Mouse (Mus musculus): ENCODE data around the gene Sumo3. TPM values are rescaled to one million over a fixed set of nuclear protein-coding genes. Genes with fewer than 3 reads are reported as not detected.

Sumo3 gene
- polyA plus RNA-seq (2016; fragmentation: Nextera tagmentation; extraction: Ambion mirVana) = 345 and 359 TPM in 2 replicates

GRCm38 (mm10) chr10:77605908-77606826 is at the start of gene Sumo3, which contains the start of gene Gm49325:
Gene Sumo3 (plus strand): TSS chr10:77606097.
Gene Gm49325 (plus strand): TSS chr10:77606197.
- 2% methylated on average over 103 of the region's 119 CpGs for whole genome bisulfite sequencing
- H3K27ac ChIP-seq = peak within 1 kb of the TSS; percentile 94

DNA sequence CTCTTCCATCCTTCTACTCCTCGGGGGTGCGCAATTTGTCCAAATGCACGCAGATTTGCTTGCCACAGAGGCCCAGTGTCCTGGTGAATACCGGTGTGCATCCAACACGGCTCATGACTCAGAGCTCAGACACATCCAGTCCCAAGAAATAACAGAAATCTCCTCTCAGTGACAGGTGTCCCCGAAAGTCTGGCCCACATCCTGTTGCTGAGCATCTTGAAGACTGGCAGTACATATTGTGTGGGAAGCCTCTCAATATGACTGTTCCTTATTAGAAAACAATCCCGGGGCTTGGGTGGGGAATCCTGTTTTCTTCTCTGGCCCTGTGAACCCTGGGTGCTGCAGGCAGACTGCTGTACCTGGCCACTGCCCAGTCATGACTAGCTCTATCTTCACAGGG is 49.3 kb upstream of the Sumo3 start:
- Histone ChIP-seq H3K27me3 (no peaks in the 10 kb centered on the region), H3K9ac (replicated peaks) (no peak overlapping the region), H3K4me1 (replicated peaks) (no peaks in the 10 kb centered on the region), H3K9me3 (no peaks in the 10 kb centered on the region), H3K36me3 (no peaks in the 10 kb centered on the region), H3K4me2 (no peak overlapping the region), H3K27ac (no peak overlapping the region), H3K4me3 (replicated peaks) (no peak overlapping the region)
- WGBS = 88% methylated on average over 7 of the region's 7 CpGs
- ATAC-seq (ENCODE audit: insufficient number of reproducible peaks, insufficient read depth, low FRiP score, low TSS enrichment, low read depth) = no peak

More at GRCm38 (mm10) chr10:77605908-77606826, at the start of gene Sumo3, which contains the start of gene Gm49325:
- Histone ChIP-seq H3K9me3 (0 out of 2 replicates have a peak, but pooled peaks cover 7% of the 10 kb centered on the region), H3K27me3 (no peaks in the 10 kb centered on the region), H3K9ac (replicated peaks) (peak within 1 kb of the TSS; percentile 82), H3K36me3 (peaks cover 33% of the 10 kb centered on the region), H3K4me2 (peak within 1 kb of the TSS; percentile 85), H3K4me1 (replicated peaks) (peaks cover 12% of the 10 kb centered on the region), H3K4me3 (replicated peaks) (peak within 1 kb of the TSS; percentile 60)
- peak; percentile 67 for ATAC-seq (ENCODE audit: insufficient number of reproducible peaks, insufficient read depth, low FRiP score, low TSS enrichment, low read depth)

- Histone ChIP-seq H3K4me3 (replicated peaks) (no peak overlapping the region), H3K4me1 (replicated peaks) (no peaks in the 10 kb centered on the region), H3K4me2 (no peak overlapping the region), H3K27ac (no peak overlapping the region), H3K36me3 (no peaks in the 10 kb centered on the region), H3K9ac (replicated peaks) (no peak overlapping the region), H3K9me3 (no peaks in the 10 kb centered on the region), H3K27me3 (no peaks in the 10 kb centered on the region)
- WGBS = 82% methylated on average over 4 of the region's 4 CpGs
- no peak for ATAC-seq (ENCODE audit: insufficient number of reproducible peaks, insufficient read depth, low FRiP score, low TSS enrichment, low read depth)
Measured at GRCm38 (mm10) chr10:77557641-77558040, 48.3 kb upstream of the Sumo3 start.

DNA sequence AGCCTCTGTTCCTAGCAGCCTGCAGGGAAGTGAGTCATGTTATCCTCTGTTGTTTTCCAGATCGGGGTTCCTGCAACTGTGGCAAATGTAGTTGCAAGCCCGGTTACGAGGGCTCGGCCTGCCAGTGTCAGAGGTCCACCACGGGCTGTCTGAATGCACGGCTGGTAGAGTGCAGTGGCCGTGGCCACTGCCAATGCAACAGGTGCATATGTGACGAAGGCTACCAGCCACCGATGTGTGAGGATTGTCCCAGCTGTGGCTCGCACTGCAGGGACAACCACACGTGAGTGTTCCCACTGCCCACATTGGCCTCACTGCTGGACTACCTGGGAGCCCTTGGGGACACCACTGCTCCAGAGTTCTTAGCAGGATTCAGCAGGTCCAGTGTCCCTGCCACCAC is 45.8 kb upstream of the Sumo3 start:
- H3K36me3 ChIP-seq = no peaks in the 10 kb centered on the region
- no peaks in the 10 kb centered on the region for H3K4me1 ChIP-seq (replicated peaks)
- no peak for ATAC-seq (ENCODE audit: insufficient number of reproducible peaks, insufficient read depth, low FRiP score, low TSS enrichment, low read depth)
- H3K27me3 ChIP-seq = no peaks in the 10 kb centered on the region
- WGBS = 86% methylated on average over 11 of the region's 11 CpGs
- no peaks in the 10 kb centered on the region for H3K9me3 ChIP-seq
- no peak overlapping the region for H3K9ac ChIP-seq (replicated peaks)
- H3K4me2 ChIP-seq = no peak overlapping the region
- no peak overlapping the region for H3K4me3 ChIP-seq (replicated peaks)
- H3K27ac ChIP-seq = no peak overlapping the region

GRCm38 (mm10) chr10:77560830-77561229 is 45.1 kb upstream of the Sumo3 start:
- no peak overlapping the region for H3K27ac ChIP-seq
- no peaks in the 10 kb centered on the region for H3K4me1 ChIP-seq (replicated peaks)
- H3K4me3 ChIP-seq (replicated peaks) = no peak overlapping the region
- no peak overlapping the region for H3K4me2 ChIP-seq
- WGBS = 83% methylated on average over 9 of the region's 9 CpGs
- no peaks in the 10 kb centered on the region for H3K27me3 ChIP-seq
- ATAC-seq (ENCODE audit: insufficient number of reproducible peaks, insufficient read depth, low FRiP score, low TSS enrichment, low read depth) = no peak
- H3K9ac ChIP-seq (replicated peaks) = no peak overlapping the region
- H3K9me3 ChIP-seq = no peaks in the 10 kb centered on the region
- H3K36me3 ChIP-seq = no peaks in the 10 kb centered on the region

GRCm38 (mm10) chr10:77561508-77561907 is 44.4 kb upstream of the Sumo3 start:
- Histone ChIP-seq H3K9me3 (no peaks in the 10 kb centered on the region), H3K4me3 (replicated peaks) (no peak overlapping the region), H3K4me2 (no peak overlapping the region), H3K9ac (replicated peaks) (no peak overlapping the region), H3K27ac (no peak overlapping the region), H3K27me3 (no peaks in the 10 kb centered on the region), H3K4me1 (replicated peaks) (no peaks in the 10 kb centered on the region), H3K36me3 (no peaks in the 10 kb centered on the region)
- ATAC-seq (ENCODE audit: insufficient number of reproducible peaks, insufficient read depth, low FRiP score, low TSS enrichment, low read depth) = no peak
- WGBS = 86% methylated on average over 2 of the region's 2 CpGs

GRCm38 (mm10) chr10:77565005-77565404 is 40.9 kb upstream of the Sumo3 start:
- no peak for ATAC-seq (ENCODE audit: insufficient number of reproducible peaks, insufficient read depth, low FRiP score, low TSS enrichment, low read depth)
- 81% methylated on average over 8 of the region's 8 CpGs for WGBS
- H3K27ac ChIP-seq = no peak overlapping the region

DNA sequence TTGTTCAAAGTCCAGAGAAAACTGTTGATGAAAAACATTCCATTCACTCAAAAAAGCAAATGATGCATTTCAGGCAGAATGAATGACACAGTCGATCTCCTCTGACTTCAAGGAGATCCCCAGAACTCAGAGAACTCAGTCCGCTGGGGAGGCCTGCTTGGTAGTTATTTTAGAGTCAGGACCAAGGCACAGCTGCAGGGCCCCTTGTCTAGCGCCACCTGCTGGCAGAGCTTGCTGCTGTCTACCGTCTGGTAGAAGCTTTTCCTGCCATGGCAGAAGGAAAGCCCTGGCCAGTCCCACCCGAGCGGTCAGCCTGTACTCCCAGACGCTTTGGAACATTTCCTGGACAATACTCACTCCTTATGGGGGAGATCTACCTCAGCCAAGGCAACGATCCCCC is 39.2 kb upstream of the Sumo3 start:
- Histone ChIP-seq H3K27me3 (no peaks in the 10 kb centered on the region), H3K36me3 (no peaks in the 10 kb centered on the region), H3K27ac (no peak overlapping the region), H3K9me3 (no peaks in the 10 kb centered on the region), H3K9ac (replicated peaks) (no peak overlapping the region), H3K4me3 (replicated peaks) (no peak overlapping the region), H3K4me2 (no peak overlapping the region), H3K4me1 (replicated peaks) (peaks cover 11% of the 10 kb centered on the region; the same call in 1 of the 2 replicates)
- 31% methylated on average over 8 of the region's 8 CpGs for WGBS
- ATAC-seq (ENCODE audit: insufficient number of reproducible peaks, insufficient read depth, low FRiP score, low TSS enrichment, low read depth) = no peak

More at GRCm38 (mm10) chr10:77565005-77565404, 40.9 kb upstream of the Sumo3 start:
- Histone ChIP-seq H3K9me3 (no peaks in the 10 kb centered on the region), H3K4me2 (no peak overlapping the region), H3K4me1 (replicated peaks) (peaks cover 11% of the 10 kb centered on the region; the same call in 1 of the 2 replicates), H3K9ac (replicated peaks) (no peak overlapping the region), H3K36me3 (no peaks in the 10 kb centered on the region), H3K4me3 (replicated peaks) (no peak overlapping the region), H3K27me3 (no peaks in the 10 kb centered on the region)

DNA sequence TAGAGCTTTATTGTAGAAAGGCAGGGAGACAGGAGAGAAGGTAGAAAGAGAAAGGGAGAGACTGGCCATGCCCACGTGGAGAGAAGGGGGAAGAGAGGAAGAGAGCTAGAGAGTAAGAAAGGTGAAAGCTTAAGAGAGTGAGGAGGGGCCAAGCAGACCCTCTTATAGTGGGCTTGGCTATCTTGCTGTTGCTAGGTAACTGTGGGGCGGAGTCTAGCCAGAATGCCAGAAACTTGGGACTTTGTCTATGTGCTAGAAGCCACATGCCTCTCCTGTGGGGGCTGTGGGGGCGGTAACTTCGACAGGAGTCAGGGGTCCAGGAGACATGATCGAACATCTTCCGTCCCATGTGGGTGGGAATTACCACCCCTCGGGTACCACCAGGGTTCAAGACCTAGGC is 36.4 kb upstream of the Sumo3 start:
- no peaks in the 10 kb centered on the region for H3K36me3 ChIP-seq
- H3K4me2 ChIP-seq = no peak overlapping the region; the same call in 1 of the 2 replicates
- WGBS = 30% methylated on average over 7 of the region's 7 CpGs
- H3K27me3 ChIP-seq = 0 out of 2 replicates have a peak, but pooled peaks cover 4% of the 10 kb centered on the region
- H3K4me3 ChIP-seq (replicated peaks) = no peak overlapping the region
- H3K4me1 ChIP-seq (replicated peaks) = peaks cover 14% of the 10 kb centered on the region; the same call in 1 of the 2 replicates
- no peak overlapping the region for H3K9ac ChIP-seq (replicated peaks)
- H3K27ac ChIP-seq = no peak overlapping the region
- no peaks in the 10 kb centered on the region for H3K9me3 ChIP-seq
- no peak for ATAC-seq (ENCODE audit: insufficient number of reproducible peaks, insufficient read depth, low FRiP score, low TSS enrichment, low read depth)

- Histone ChIP-seq H3K36me3 (no peaks in the 10 kb centered on the region), H3K27me3 (0 out of 2 replicates have a peak, but pooled peaks cover 4% of the 10 kb centered on the region), H3K4me2 (no peak overlapping the region), H3K9ac (replicated peaks) (no peak overlapping the region), H3K4me1 (replicated peaks) (peaks cover 14% of the 10 kb centered on the region; the same call in 1 of the 2 replicates), H3K9me3 (no peaks in the 10 kb centered on the region), H3K27ac (no peak overlapping the region), H3K4me3 (replicated peaks) (no peak overlapping the region)
- 49% methylated on average over 6 of the region's 6 CpGs for WGBS
- no peak for ATAC-seq (ENCODE audit: insufficient number of reproducible peaks, insufficient read depth, low FRiP score, low TSS enrichment, low read depth)
Measured at GRCm38 (mm10) chr10:77569973-77570658, 35.8 kb upstream of the Sumo3 start.

DNA sequence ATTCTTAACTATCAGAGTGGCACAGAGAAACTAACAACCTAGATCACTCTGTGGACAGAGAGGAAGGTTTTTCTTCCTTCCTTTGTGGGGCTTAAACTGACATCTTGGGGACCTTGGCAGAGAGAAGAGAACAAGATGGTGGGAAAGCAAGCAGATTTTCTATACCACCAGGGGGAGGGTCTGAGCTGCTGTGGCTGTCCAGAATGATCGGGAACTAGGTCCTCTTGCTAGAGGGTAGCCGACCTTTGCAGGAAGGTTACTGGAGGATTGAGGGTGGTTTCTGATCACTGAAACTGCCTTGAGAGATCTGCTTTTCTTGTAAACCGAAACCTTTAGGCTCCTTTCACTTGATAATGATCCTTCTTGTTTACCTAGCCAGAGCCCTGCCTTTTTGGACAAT is 33.7 kb upstream of the Sumo3 start:
- no peak overlapping the region for H3K27ac ChIP-seq
- H3K4me1 ChIP-seq (replicated peaks) = peaks cover 14% of the 10 kb centered on the region; the same call in 1 of the 2 replicates
- ATAC-seq (ENCODE audit: insufficient number of reproducible peaks, insufficient read depth, low FRiP score, low TSS enrichment, low read depth) = no peak
- no peaks in the 10 kb centered on the region for H3K9me3 ChIP-seq
- WGBS = 23% methylated on average over 3 of the region's 3 CpGs
- H3K36me3 ChIP-seq = no peaks in the 10 kb centered on the region
- no peak overlapping the region for H3K4me3 ChIP-seq (replicated peaks)
- no peak overlapping the region for H3K9ac ChIP-seq (replicated peaks)
- no peak overlapping the region for H3K4me2 ChIP-seq
- 0 out of 2 replicates have a peak, but pooled peaks cover 4% of the 10 kb centered on the region for H3K27me3 ChIP-seq
